Mouse (Mus musculus): ENCODE results near the gene Ocrl.

The Ocrl gene

GRCm38 (mm10) chrX:47912306-47912792 lies at the start of gene Ocrl:
TSS of gene Ocrl (plus strand) at chrX:47912387.
- DNase-seq: peak; percentile 70

- DNase-seq: no peak
These were observed 32.1 kb upstream of the Ocrl start for GRCm38 (mm10) chrX:47880052-47880451.

DNA sequence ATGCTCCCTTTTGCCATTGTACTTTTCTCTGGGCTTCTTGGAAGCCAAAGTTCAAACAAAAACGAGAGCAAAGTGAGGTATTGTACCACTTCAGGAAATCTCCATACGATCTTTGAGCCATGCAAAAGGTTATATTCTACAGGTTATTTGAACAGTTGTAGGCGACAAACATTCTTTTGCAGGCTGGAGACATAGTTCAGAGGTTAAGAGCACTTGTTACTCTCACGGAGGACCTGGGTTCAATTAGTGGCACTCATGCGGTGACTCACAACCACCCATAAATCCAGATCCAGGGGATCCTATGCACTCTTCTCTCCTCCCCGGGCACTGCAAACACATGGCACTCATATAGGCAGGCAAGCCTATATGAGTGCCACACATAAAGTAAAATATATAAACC lies 29.4 kb upstream of the Ocrl start:
- DNase-seq: no peak

DNA sequence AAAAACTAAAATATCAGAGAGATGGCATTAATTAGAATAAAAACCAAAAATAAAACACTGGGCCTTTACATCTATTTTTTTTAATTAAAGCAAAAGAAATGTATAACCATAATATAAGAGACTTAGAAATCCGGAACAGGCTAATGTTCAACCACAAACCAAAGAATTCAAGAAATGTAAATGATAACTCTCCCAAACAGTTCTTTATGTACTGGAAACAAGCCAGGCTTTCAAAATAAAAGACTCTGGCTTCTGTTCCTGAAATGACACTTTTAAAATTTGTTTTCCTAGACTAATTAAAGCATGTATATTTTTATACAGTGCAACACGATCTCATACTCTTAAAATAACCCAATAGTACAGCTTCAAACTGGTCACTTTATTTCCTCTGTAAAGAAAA lies 24.8 kb upstream of the Ocrl start:
- DNase-seq: no peak

GRCm38 (mm10) chrX:47891243-47891906 lies 20.8 kb upstream of the Ocrl start:
- DNase-seq: no peak

DNA sequence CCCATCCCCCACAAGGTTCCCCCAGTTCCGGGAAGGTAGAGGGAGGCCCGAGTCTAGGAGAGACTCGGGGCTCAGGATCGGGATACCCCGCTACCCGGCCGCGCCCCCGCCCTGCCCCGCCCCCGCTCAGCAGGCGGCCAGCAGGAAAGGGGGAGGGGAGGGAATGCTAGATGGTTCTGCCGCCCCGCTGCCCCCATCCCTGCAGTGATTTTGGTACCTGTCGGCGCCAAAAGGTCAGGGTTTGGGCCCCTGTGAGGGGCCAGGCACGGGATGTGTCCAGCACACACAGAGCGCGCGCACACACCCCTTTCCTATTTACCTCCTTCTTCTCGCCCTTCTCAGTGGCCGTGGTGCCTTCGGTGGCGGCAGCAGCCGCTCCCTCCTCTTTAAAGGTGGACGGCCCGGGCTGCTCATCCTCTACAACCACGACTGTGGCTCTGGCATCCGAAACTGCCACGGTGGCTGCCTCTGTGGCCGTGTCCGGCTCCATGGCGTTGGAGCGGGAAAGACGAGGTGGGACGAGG lies 20.2 kb upstream of the Ocrl start:
- no peak for DNase-seq

GRCm38 (mm10) chrX:47892431-47893024 lies 19.7 kb upstream of the Ocrl start, which contains the start of gene Smarca1:
TSS of gene Smarca1 (minus strand) at chrX:47892974.
- DNase-seq: no peak

GRCm38 (mm10) chrX:47912904-47913542 lies 836 bp downstream of the Ocrl start:
- DNase-seq: peak; percentile 2

DNA sequence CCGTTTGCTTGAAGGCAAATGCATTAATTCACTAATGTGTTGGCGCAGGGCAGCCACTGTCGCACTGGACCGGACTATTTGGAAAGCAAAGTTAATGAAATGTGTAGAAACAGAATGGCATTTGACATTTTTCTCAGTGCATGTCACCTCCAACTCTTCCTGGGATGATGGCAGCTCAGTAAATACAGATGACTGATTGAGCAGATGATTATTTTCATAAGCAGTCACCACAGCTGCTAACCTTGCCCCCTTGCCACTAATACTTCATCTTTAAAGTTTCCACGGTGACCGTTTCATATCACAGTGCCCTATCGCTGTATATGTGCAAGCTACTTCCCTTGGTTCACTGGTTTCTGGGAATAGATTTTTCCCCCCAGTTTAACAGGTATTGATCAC lies 1.4 kb downstream of the Ocrl start:
- DNase-seq: no peak

DNA sequence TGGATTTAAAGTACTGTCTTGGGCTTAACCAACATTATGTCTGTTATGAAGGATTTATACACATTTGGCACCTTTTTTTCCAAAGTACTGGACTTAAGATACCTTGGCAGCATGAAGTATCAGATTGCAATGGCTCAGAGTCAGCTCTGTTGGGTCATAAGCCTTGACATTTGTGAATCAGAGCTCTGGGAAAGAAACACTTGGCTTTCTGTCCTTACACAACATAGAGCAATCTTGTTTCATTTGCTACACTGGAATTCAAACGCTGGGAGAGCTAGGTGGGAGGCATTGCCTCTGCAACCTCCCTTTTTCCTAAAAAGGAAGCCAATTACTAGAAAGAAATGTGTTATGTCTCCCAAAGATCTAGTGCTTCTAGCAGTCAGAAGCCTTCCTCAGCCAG lies 4.6 kb downstream of the Ocrl start:
- no peak for DNase-seq

DNA sequence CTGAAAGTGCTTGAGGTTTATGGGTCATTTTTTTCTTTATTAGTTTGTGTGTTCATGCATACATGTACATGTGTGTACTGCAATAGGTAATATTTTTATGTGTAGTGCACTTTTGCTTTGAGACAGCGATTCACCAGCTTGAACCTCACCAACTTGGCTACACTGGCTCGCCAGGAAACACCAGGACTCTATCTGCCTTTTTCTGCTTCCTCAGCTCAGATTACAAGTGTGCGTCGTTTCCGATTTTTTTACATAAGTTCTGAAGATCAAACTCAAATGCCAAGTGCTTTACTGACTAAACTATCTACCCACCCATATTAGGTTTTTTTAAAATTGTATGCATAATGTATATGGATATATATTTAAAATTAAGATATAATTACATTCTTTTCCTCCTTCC lies 8.4 kb downstream of the Ocrl start:
- DNase-seq: no peak

GRCm38 (mm10) chrX:47927981-47928380 lies 15.8 kb downstream of the Ocrl start:
- DNase-seq: no peak

DNA sequence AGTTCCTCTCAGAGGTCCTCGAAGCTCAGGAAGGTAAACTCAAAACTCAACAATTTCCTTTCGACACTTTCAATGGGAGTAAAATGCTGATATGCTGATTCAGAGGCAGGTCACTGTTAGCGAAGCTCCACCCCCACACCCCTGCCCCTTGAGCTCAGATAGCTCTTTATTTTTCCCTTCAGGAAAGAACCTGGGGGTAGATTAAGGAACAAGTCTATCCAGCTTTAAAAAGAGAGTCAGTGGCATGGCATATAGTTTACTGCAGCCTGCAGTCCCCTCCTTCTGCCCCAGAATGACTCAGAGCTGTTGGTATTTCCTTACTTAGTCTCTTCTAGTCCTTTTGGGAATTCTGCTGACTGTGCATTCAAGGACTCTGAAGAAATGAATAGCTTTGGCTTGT lies 18.3 kb downstream of the Ocrl start:
- DNase-seq: no peak

DNA sequence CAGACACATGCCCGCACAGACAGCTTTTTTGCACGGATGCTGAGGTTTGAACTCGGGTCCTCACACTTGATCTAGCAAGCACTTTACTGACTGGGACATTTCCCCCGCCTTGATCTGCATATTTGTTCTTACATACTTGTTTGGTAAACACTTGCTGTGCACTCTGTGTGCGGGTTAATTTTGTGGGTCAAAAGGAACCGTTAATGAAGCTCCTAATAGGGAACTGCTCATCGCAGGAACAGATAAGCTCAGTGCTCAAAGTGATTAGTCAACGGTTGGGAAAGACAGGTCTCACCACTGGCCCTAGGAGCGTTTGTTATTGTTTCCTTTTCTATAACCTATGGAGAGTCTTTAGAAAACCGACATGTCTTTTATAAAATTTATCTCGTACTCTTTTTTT lies 22.2 kb downstream of the Ocrl start:
- no peak for DNase-seq

DNA sequence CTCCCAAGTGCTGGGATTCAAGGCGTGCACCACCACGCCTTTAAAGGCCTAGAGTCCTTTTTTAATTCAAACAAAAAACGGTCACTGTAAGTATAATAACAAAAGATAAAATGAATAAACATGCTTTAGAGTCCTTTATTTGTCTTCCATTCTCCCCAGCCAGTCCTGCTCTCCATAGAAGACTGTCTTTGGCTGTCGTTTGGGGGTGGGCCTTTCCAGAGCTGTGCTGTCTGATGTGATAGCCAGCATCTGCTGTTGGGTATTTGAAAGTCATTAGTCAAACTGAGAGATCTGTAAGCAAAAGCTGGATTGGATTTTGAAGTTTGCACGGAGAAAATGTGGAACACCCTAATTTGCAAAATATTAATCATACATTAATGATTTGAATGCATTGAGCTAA lies 24.7 kb downstream of the Ocrl start:
- DNase-seq: no peak

DNA sequence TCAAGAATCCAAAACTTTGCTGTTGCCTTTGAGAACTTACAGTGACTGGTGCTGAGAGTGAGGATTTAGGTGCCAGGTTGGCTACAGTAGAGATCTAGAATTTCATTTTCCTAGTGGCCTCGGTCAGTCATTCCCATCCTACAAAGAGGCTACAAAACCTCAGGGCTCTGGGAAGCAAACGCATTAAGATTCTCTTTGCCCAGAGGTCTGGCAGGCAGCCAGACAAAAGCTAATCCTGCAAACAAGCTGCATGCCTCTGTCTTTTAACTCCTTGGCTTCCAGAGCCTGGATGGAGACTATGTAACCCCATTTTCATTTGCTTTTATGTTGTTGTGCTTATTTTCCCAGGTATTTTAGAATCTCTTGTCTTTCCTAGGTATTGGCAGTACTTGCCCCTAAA lies 25.6 kb downstream of the Ocrl start:
- DNase-seq: no peak

DNA sequence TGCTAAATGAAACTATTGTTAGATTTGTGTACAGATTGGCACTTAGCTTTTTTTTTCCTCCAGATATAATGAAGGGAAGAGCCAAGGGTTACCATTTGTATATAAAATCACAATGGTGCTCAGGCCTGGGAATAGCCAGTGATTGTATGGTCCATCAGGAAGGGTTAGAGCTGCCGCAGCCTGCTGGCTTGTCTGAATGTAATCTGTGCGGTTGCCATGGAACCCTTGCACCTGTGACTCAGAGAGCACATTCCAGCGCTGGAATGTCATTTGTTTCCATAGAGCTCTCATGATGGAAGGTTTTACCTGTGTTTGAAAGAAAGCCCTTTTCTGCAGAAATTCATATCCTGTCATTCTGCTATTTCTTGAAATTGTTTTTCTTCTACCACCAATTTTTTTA lies 37.5 kb downstream of the Ocrl start:
- no peak for DNase-seq

DNA sequence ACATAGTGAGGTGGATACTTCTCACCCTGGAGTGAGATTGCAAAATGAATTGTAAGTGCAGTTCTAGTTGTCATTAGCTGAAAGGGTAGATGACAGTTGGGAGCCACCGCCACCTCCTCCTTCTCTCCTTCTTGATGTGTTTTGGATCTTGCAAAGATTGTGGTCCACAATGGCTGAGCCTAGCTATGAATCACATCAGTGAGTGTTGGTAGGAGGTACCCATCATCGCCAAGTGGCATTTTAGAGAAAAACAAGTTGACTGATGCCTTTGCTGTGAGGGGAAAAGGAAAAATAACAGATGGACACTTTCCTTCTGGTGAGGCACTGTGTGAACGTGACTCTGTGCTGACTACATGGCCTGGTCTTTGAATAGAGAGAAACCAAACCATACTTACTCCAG lies 50.4 kb downstream of the Ocrl start:
- DNase-seq: no peak

DNA sequence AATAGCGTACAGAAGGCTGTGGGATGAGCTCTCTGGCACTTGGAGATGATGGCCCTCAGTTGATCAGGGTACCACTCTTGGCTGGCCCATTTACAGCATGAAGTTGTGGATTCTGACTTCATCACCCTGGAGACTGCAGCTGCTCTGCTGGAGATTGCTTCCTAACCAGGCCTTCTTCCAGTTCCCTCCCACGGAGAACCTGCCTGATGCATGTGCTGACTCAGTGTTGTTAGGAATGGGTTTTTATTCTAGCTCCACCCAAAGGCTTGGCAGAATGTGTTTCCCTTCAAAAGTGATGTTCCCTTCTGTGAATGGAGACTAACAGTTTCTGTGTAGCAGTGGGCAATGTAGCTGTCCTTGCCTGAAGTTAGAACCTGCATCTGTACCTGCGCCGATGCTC lies 58.2 kb downstream of the Ocrl start:
- DNase-seq: no peak

- DNase-seq: no peak
These were observed 58.7 kb downstream of the Ocrl start for GRCm38 (mm10) chrX:47970864-47971263.

DNA sequence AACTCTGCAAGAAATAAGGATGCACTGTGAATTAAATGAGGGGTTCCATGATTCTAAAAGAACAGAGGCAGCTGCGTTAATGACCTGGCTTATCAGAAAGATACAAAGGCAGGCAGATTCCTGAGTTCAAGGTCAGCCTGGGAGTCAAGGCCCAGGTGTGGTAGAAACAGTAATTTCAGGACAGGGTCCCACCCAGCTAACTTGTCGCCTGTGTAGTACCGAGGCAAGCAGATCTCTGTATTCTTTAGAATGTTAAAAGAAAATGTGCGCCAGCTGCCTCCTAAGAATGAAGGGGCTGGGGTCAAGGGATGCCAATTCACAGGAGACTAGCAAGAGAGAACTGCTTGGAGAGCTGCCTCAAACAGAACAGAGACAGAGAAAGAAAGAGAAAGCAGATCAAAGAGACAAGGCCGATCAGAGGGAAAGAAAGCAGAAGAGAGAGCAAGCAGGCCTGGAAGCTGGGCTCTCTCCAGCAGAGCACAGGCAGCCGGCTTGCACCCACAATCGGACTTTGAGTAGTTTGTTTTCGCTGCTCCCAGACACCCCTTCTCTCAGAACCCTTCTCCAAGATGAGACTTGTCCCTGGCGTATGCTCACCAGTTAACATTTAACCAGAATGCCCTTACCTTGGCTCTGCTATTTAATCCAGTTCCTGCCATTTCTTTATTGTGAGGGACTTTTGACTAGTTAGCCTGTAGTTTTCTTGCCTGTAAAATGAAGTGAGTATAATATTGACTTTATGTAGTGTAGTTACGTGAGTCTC lies 59.4 kb downstream of the Ocrl start:
- DNase-seq: no peak

GRCm38 (mm10) chrX:47976551-47976950 lies 64.4 kb downstream of the Ocrl start:
- no peak for DNase-seq

DNA sequence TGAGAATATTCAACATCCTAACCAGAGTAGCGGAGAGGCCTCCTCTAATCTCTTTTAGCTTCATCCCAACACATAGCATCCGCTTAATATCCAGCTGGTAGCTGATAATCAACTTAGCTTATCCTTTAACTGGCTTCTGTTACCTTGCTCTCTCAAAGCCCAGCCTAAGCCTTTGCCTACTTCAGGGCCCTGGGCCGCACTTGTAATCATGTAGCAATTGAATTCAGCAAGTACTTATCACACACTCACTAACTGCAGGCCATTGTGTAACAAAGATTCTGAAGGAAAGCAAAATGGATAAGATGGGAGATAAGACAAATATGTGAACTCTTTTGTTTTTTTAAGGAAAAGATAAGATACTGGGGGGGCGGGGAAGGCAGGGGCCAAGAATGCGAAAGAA lies 64.9 kb downstream of the Ocrl start:
- no peak for DNase-seq

Measured in thymus, postnatal 25 days (tissue).